Mouse (Mus musculus) urinary bladder, postnatal 0 days (tissue): ENCODE measurements around the gene Gm49486. TPM values are rescaled to one million over a fixed set of nuclear protein-coding genes. Genes with fewer than 3 reads are reported as not detected.

Experiments
- polyA plus RNA-seq: library from polyadenylated mRNA; unstranded; fragments of >200 nt; fragmentation: Nextera tagmentation; extraction: Ambion mirVana; gene quantifications from 2 replicates; pipeline ENCODE4 v1.2.1, GENCODE M21; 2015

The Gm49486 gene
- polyA plus RNA-seq = 0.34 and 0.49 TPM in 2 replicates

DNA sequence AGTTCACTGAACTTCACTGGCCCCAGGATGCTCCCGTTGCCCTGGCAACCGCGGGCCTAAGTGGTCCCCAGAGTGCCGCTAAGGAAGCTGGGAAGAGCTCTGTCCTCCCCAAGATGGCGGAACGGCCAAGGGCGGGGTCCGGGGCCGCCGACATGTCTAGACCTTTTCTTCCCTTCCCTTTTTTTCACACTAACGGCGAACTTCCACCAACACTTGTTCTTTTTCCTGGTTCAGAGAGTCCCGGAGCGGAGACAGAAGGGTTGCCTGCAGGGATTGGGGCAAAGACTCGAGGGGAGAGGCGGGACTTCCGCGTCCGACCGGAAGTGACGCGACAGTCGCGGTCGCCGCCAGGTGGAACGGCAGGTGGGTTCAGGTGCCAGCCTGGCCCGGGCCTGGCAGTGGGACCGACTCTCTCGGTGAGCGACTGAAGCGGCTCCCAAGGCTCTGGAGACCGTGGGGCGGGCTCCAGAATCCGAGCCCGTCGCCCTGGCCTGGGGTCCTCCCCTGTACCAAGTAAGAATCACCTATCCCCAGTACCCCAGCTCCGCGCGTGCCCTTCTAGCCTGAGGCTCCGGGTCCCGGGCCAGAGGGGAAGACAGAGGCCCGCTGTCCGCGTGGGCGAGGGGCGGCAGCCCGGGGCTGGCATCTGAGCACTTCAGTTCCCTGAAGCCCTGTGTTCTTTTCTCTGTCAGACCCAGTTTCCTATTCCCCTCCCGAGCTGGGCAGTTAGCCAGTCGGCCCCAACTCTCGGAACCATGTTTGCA, at the start of gene Gm49486, which contains the start of gene Pick1:
TSS of gene Gm49486 (plus strand) at position 334 of the 764 bp plus-strand sequence.
TSS of gene Pick1 (plus strand) at position 116 of the 764 bp plus-strand sequence.

DNA sequence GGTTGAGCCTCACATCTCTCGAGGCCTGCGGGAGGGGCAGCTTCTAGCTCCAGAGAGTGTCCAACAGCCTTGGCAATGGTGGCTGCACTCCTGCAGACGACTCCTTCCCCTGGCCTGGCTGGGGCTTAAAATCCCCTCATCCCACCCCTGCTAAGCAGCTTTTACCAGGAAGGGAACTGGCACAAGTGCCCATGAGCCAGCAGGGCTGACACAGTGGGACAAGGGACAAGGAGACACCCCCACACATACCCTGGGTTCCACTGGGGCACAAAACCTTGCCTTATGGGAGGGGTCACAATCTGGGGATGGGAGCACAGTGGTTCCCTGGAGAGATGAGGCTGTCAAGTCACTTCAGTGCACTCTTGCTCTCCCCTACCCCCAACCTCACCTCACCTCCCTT, 25.5 kb downstream of the Gm49486 start, which contains the start of gene Slc16a8:
TSS of gene Slc16a8 (minus strand) at position 101 of the 400 bp plus-strand sequence.

DNA sequence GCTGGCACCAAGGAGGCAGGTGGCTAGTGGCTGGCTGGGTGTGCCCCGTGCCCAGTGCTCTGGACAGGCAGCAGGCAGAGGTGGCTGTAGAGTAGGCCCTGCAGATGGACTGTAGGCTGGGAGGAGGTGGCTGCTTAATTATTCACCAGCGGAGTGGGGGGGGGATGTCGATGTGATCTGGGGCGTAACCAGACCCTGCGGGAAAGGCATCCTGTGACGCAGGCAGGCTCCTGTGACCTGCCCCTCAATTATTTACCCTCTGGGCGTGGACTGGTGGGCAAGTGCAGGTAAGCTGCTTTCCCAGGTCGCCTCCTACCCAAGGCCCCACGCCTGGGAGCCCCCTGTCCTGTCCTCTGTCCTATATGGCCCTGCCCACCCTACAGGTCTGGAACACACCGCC, 56.2 kb downstream of the Gm49486 start, which contains the start of gene Baiap2l2:
TSS of gene Baiap2l2 (minus strand) at position 139 of the 400 bp plus-strand sequence.

Other genes with a start within 250 kb of the Gm49486 start
- gene H1f0, start 200.9 kb upstream of the Gm49486 start, polyA plus RNA-seq = 274 and 300 TPM in 2 replicates
- not detected in 2 replicates for gene Galr3, start 187.5 kb upstream of the Gm49486 start, polyA plus RNA-seq
- gene Ankrd54, start 166.5 kb upstream of the Gm49486 start, polyA plus RNA-seq = 21.2 and 22.3 TPM in 2 replicates
- gene Eif3l, start 154.2 kb upstream of the Gm49486 start, polyA plus RNA-seq = 133 and 143 TPM in 2 replicates
- 22.6 and 23.7 TPM in 2 replicates for gene Micall1, start 120.5 kb upstream of the Gm49486 start, polyA plus RNA-seq
- 249 and 260 TPM in 2 replicates for gene Polr2f, start 88.4 kb upstream of the Gm49486 start, polyA plus RNA-seq
- gene 1700088E04Rik, start 88.1 kb upstream of the Gm49486 start, polyA plus RNA-seq = 7.5 and 8.7 TPM in 2 replicates
- gene Sox10, start 64.2 kb upstream of the Gm49486 start, polyA plus RNA-seq = 1.3 and 1.8 TPM in 2 replicates
- 17.8 and 18.8 TPM in 2 replicates for gene Pick1, start 218 bp upstream of the Gm49486 start, polyA plus RNA-seq
- gene Slc16a8, start 25.4 kb downstream of the Gm49486 start, polyA plus RNA-seq = 0.21 and 0.25 TPM in 2 replicates
- 0.98 and 1.1 TPM in 2 replicates for gene Baiap2l2, start 56.1 kb downstream of the Gm49486 start, polyA plus RNA-seq
- gene Pla2g6, start 99.0 kb downstream of the Gm49486 start, polyA plus RNA-seq = 8.2 and 8.4 TPM in 2 replicates
- gene Maff, start 117.2 kb downstream of the Gm49486 start, polyA plus RNA-seq = 6.4 and 10.1 TPM in 2 replicates
- gene Tmem184b, start 174.2 kb downstream of the Gm49486 start, polyA plus RNA-seq = 43.4 and 48.3 TPM in 2 replicates
- gene Csnk1e, start 226.2 kb downstream of the Gm49486 start, polyA plus RNA-seq = 41.8 and 51.8 TPM in 2 replicates